In the genomic region with DNA sequence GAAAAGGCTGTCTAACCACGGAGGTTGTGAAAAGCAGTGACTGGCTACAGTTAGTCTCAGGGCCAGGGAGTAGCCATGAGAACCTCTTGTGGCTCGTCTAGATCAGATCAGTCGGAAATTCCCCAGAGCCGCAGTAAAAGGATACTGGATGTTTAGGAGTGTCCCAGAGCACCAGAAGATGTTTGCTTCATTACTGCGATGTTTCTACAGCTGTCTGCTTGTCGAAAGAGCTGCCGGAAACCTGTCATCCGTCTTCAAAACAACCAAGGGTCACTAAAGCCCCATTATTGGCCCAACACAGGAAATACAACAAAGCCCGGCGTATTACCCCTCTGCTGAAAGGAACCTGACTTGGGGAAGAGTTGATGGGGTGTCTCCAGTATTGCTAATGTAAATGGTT, we compare ENCODE assay signal across 18 mouse cellular contexts.
A peak's percentile ranks its signal among the peaks of the same experiment; 100 is the strongest.
DNase-seq lines count a peak whose midpoint lies in the region; ATAC-seq and TF ChIP-seq lines count a peak whose summit lies in the region.
"Had no signal": no experiment of that assay in that cellular context is flagged by ENCODE, and none has a peak within 500 bp of the region (broad histone marks: within the 10 kb centered on the region; RNA-seq: fewer than 3 reads in every experiment).

No protein-coding gene starts in this region.

- WGBS in heart, adult 2 months = 44% methylated on average over 10 of the region's 10 CpGs
- 31% methylated on average over 10 of the region's 10 CpGs for WGBS in lung, embryonic 14.5 days
- WGBS in lung, adult 2 months = 38% methylated on average over 10 of the region's 10 CpGs

- H3K9ac ChIP-seq in heart, adult 2 months (ENCODE audit: low read depth, low read length) = no peak overlapping the region
- H3K9ac ChIP-seq in lung, embryonic 14.5 days = no peak overlapping the region
- H3K9ac ChIP-seq: embryonic facial prominence, embryonic 15.5 days; hindbrain, embryonic 13.5 days; limb, embryonic 15.5 days; liver, postnatal 0 days had no signal

- DNase-seq in heart, adult 2 months = peak in 1 of 2 experiments; percentile 20
- no peak for DNase-seq in heart, postnatal 4 days
- peak; percentile 58 for DNase-seq in lung, embryonic 14.5 days
- DNase-seq in lung, adult 2 months = no peak
- peak; percentile 59 for DNase-seq in lung, postnatal 10 days
- DNase-seq in liver = no peak
- no peak for DNase-seq in adrenal gland, postnatal 4 days (ENCODE audit: low spot score in 2 of 2)
- DNase-seq: adrenal gland, postnatal 10 days; cerebellum, adult 18-20 months; gastrocnemius, postnatal 25 days; liver, postnatal 0 days; right cerebral cortex, postnatal 4 days; thymus, postnatal 25 days had no signal

- no peaks in the 10 kb centered on the region for H3K36me3 ChIP-seq in heart, adult 2 months (ENCODE audit: control insufficient read depth, insufficient read depth, low read length)
- no peaks in the 10 kb centered on the region for H3K36me3 ChIP-seq in lung, embryonic 14.5 days (ENCODE audit: insufficient read depth)
- H3K36me3 ChIP-seq: embryonic facial prominence, embryonic 15.5 days; forebrain, embryonic 10.5 days; hindbrain, embryonic 13.5 days; limb, embryonic 15.5 days; midbrain, embryonic 10.5 days had no signal

- H3K79me2 ChIP-seq in heart, adult 2 months (replicated peaks; ENCODE audit: control insufficient read depth, insufficient read depth, low read length) = no peaks in the 10 kb centered on the region

- H3K4me1 ChIP-seq in heart, adult 2 months (ENCODE audit: control insufficient read depth, insufficient read depth, low read length) = no peaks in the 10 kb centered on the region
- no peaks in the 10 kb centered on the region for H3K4me1 ChIP-seq in lung, embryonic 14.5 days (ENCODE audit: insufficient read depth)
- peaks cover 12% of the 10 kb centered on the region for H3K4me1 ChIP-seq in lung, adult 2 months (ENCODE audit: control insufficient read depth, insufficient read depth, low read length)
- H3K4me1 ChIP-seq: embryonic facial prominence, embryonic 15.5 days; hindbrain, embryonic 13.5 days; limb, embryonic 15.5 days; midbrain, embryonic 10.5 days had no signal

- no peak for TF ChIP-seq EP300 in heart, adult 2 months (IDR thresholded peaks at IDR 0.05; ENCODE audit: insufficient read depth, low read depth, low read length)

- TF ChIP-seq CTCF in heart, adult 2 months (IDR thresholded peaks at IDR 0.05) = no peak
- no peak for TF ChIP-seq CTCF in lung, embryonic 14.5 days (IDR thresholded peaks at IDR 0.05; ENCODE audit: low read depth)
- no peak for TF ChIP-seq CTCF in lung, adult 2 months (IDR thresholded peaks at IDR 0.05; ENCODE audit: insufficient read depth, low read length)

- ATAC-seq in lung, embryonic 14.5 days (ENCODE audit: insufficient read depth) = no peak
- ATAC-seq: liver, postnatal 0 days had no signal

- intact Hi-C loops in heart, adult 2 months (cut with DNase I) = no loop called here

- TF ChIP-seq POLR2A in heart, adult 2 months (IDR thresholded peaks at IDR 0.05; ENCODE audit: insufficient read depth, low read depth, low read length) = no peak
- TF ChIP-seq POLR2A in lung, adult 2 months (IDR thresholded peaks at IDR 0.05; ENCODE audit: borderline replicate concordance, extremely low read depth, low read depth, low read length) = no peak

- no peaks in the 10 kb centered on the region for H3K9me3 ChIP-seq in lung, embryonic 14.5 days (ENCODE audit: low read depth, low read length)
- H3K9me3 ChIP-seq: embryonic facial prominence, embryonic 15.5 days; forebrain, embryonic 10.5 days; hindbrain, embryonic 13.5 days; limb, embryonic 15.5 days; midbrain, embryonic 10.5 days had no signal

- H3K4me3 ChIP-seq in heart, adult 2 months = no peak overlapping the region
- H3K4me3 ChIP-seq in lung, embryonic 14.5 days (ENCODE audit: low read depth, low read length) = no peak overlapping the region
- H3K4me3 ChIP-seq in lung, adult 2 months (replicated peaks; ENCODE audit: extremely low read depth, low read depth, low read length) = no peak overlapping the region
- H3K4me3 ChIP-seq: embryonic facial prominence, embryonic 15.5 days; forebrain, embryonic 10.5 days; hindbrain, embryonic 13.5 days; limb, embryonic 15.5 days; midbrain, embryonic 10.5 days had no signal

- H3K27ac ChIP-seq in heart, adult 2 months = peak overlapping the region; percentile 31
- H3K27ac ChIP-seq in lung, embryonic 14.5 days (ENCODE audit: low read depth) = no peak overlapping the region
- H3K27ac ChIP-seq: embryonic facial prominence, embryonic 15.5 days; forebrain, embryonic 10.5 days; hindbrain, embryonic 13.5 days; limb, embryonic 15.5 days; midbrain, embryonic 10.5 days had no signal

- 0 out of 2 replicates have a peak, but pooled peaks cover 2% of the 10 kb centered on the region for H3K27me3 ChIP-seq in heart, adult 2 months (ENCODE audit: control insufficient read depth, insufficient read depth, low read length)
- H3K27me3 ChIP-seq in lung, embryonic 14.5 days (ENCODE audit: insufficient read depth, low read length) = no peaks in the 10 kb centered on the region
- H3K27me3 ChIP-seq: limb, embryonic 15.5 days had no signal

- no peak overlapping the region for H3K4me2 ChIP-seq in lung, embryonic 14.5 days
- H3K4me2 ChIP-seq: embryonic facial prominence, embryonic 15.5 days; hindbrain, embryonic 13.5 days; limb, embryonic 15.5 days had no signal

Comparison
In these comparisons a context has a peak if more than half of its experiments do, and no peak if none do; other contexts are left out.
1. DNase-seq: peak in lung, embryonic 14.5 days (single experiment) and lung, postnatal 10 days (single experiment); none in heart, postnatal 4 days (single experiment), lung, adult 2 months (single experiment), liver (single experiment) and adrenal gland, postnatal 4 days (0 of 2).